Mouse (Mus musculus) erythroblast, adult 5-6 weeks (primary cell): ENCODE results near the gene Atp6ap1. TPM values are rescaled to one million over a fixed set of nuclear protein-coding genes. Genes with fewer than 3 reads are reported as not detected.

Source experiments
- ATAC-seq: replicated peaks from 2 replicates; pipeline ENCODE4 v1.8.0; 2016; ENCODE audit warnings: moderate number of reproducible peaks, mild to moderate bottlenecking, moderate TSS enrichment, inconsistent platforms; ENCODE audit not compliant: poor library complexity, low FRiP score, severe bottlenecking
- total RNA-seq, 2 experiments: library from RNA; stranded (forward) in 1 of 2; stranded (reverse) in 1 of 2; fragments of 150-400 nt in 1 of 2; fragments of 200-764, 138-1000 nt in 1 of 2; gene quantifications; 2 replicates each; pipeline versions ENCODE4 v1.2.3 to v1.2.4; 2015 to 2017; ENCODE audit warnings: low replicate concordance in 2 of 2

The Atp6ap1 gene
- total RNA-seq, 2 experiments from 2014 or later = 144 to 265 TPM

GRCm38 (mm10) chrX:74298348-74298747 lies 1.5 kb downstream of the Atp6ap1 start:
- no peak for ATAC-seq

- no peak for ATAC-seq
These were observed 2.8 kb downstream of the Atp6ap1 start for GRCm38 (mm10) chrX:74299721-74300120.

- peak; percentile 94 for ATAC-seq
These were observed 8.2 kb downstream of the Atp6ap1 start, which contains the start of gene Gdi1 for GRCm38 (mm10) chrX:74304867-74305700. Gene Gdi1, plus strand, starts transcription at chrX:74304998.

- ATAC-seq = peak; percentile 98
These were observed 15.9 kb downstream of the Atp6ap1 start, which contains the start of gene Fam50a for GRCm38 (mm10) chrX:74312540-74313464. Gene Fam50a, plus strand, starts transcription at chrX:74313033.

GRCm38 (mm10) chrX:74328725-74329161 lies 31.8 kb downstream of the Atp6ap1 start, which contains the start of gene Plxna3:
Gene Plxna3, plus strand, starts transcription at chrX:74329066.
- peak; percentile 69; the same call in 1 of the 2 replicates for ATAC-seq

GRCm38 (mm10) chrX:74329215-74329671 lies 32.3 kb downstream of the Atp6ap1 start:
- ATAC-seq = no peak

GRCm38 (mm10) chrX:74330166-74330930 lies 33.5 kb downstream of the Atp6ap1 start:
- ATAC-seq = no peak

GRCm38 (mm10) chrX:74352645-74353466 lies 56.0 kb downstream of the Atp6ap1 start:
- ATAC-seq = peak; percentile 60

- peak; percentile 99 for ATAC-seq
These were observed 56.5 kb downstream of the Atp6ap1 start, which contains the start of gene Lage3 for GRCm38 (mm10) chrX:74353467-74353770. Gene Lage3, minus strand, starts transcription at chrX:74353618.

Other genes with a start within 250 kb of the Atp6ap1 start
- gene Opn1mw, start 169.6 kb upstream of the Atp6ap1 start, total RNA-seq (2015; ENCODE audit: low replicate concordance) = not detected in 2 replicates
- gene Opn1mw, start 169.6 kb upstream of the Atp6ap1 start, total RNA-seq (2017; ENCODE audit: low replicate concordance) = not detected in 2 replicates
- gene Mecp2, start 161.7 kb upstream of the Atp6ap1 start, total RNA-seq (2015; ENCODE audit: low replicate concordance) = 8.5 and 9.4 TPM in 2 replicates
- gene Mecp2, start 161.7 kb upstream of the Atp6ap1 start, total RNA-seq (2017; ENCODE audit: low replicate concordance) = 7.2 and 11.4 TPM in 2 replicates
- gene Tex28, start 129.3 kb upstream of the Atp6ap1 start, total RNA-seq (2015; ENCODE audit: low replicate concordance) = not detected in 2 replicates
- gene Tex28, start 129.3 kb upstream of the Atp6ap1 start, total RNA-seq (2017; ENCODE audit: low replicate concordance) = not detected in 2 replicates
- gene Tktl1, start 119.8 kb upstream of the Atp6ap1 start, total RNA-seq (2015; ENCODE audit: low replicate concordance) = not detected in 2 replicates
- gene Tktl1, start 119.8 kb upstream of the Atp6ap1 start, total RNA-seq (2017; ENCODE audit: low replicate concordance) = not detected in 2 replicates
- gene Flna, start 47.3 kb upstream of the Atp6ap1 start, total RNA-seq (2015; ENCODE audit: low replicate concordance) = 103 and 133 TPM in 2 replicates
- 189 and 215 TPM in 2 replicates for gene Flna, start 47.3 kb upstream of the Atp6ap1 start, total RNA-seq (2017; ENCODE audit: low replicate concordance)
- 26.3 and 29.0 TPM in 2 replicates for gene Emd, start 42.4 kb upstream of the Atp6ap1 start, total RNA-seq (2015; ENCODE audit: low replicate concordance)
- gene Emd, start 42.4 kb upstream of the Atp6ap1 start, total RNA-seq (2017; ENCODE audit: low replicate concordance) = 5.7 and 25.5 TPM in 2 replicates
- 743 and 770 TPM in 2 replicates for gene Rpl10, start 26.3 kb upstream of the Atp6ap1 start, total RNA-seq (2015; ENCODE audit: low replicate concordance)
- gene Rpl10, start 26.3 kb upstream of the Atp6ap1 start, total RNA-seq (2017; ENCODE audit: low replicate concordance) = 310 and 397 TPM in 2 replicates
- 11.5 and 29.0 TPM in 2 replicates for gene Taz, start 15.2 kb upstream of the Atp6ap1 start, total RNA-seq (2015; ENCODE audit: low replicate concordance)
- gene Taz, start 15.2 kb upstream of the Atp6ap1 start, total RNA-seq (2017; ENCODE audit: low replicate concordance) = 7.2 and 24.5 TPM in 2 replicates
- gene Dnase1l1, start 14.8 kb upstream of the Atp6ap1 start, total RNA-seq (2015; ENCODE audit: low replicate concordance) = 27.9 and 29.0 TPM in 2 replicates
- gene Dnase1l1, start 14.8 kb upstream of the Atp6ap1 start, total RNA-seq (2017; ENCODE audit: low replicate concordance) = 17.3 and 29.3 TPM in 2 replicates
- 139 and 145 TPM in 2 replicates for gene Gdi1, start 7.9 kb downstream of the Atp6ap1 start, total RNA-seq (2015; ENCODE audit: low replicate concordance)
- 60.1 and 128 TPM in 2 replicates for gene Gdi1, start 7.9 kb downstream of the Atp6ap1 start, total RNA-seq (2017; ENCODE audit: low replicate concordance)
- gene Fam50a, start 15.9 kb downstream of the Atp6ap1 start, total RNA-seq (2015; ENCODE audit: low replicate concordance) = 16.9 and 18.8 TPM in 2 replicates
- 6.1 and 36.1 TPM in 2 replicates for gene Fam50a, start 15.9 kb downstream of the Atp6ap1 start, total RNA-seq (2017; ENCODE audit: low replicate concordance)
- 0.42 TPM in 1 of 2 replicates, not detected in the other for gene Plxna3, start 32.0 kb downstream of the Atp6ap1 start, total RNA-seq (2015; ENCODE audit: low replicate concordance)
- gene Plxna3, start 32.0 kb downstream of the Atp6ap1 start, total RNA-seq (2017; ENCODE audit: low replicate concordance) = 0.34 and 2.6 TPM in 2 replicates
- gene Lage3, start 56.5 kb downstream of the Atp6ap1 start, total RNA-seq (2015; ENCODE audit: low replicate concordance) = 4.2 and 10.9 TPM in 2 replicates
- gene Lage3, start 56.5 kb downstream of the Atp6ap1 start, total RNA-seq (2017; ENCODE audit: low replicate concordance) = 2.4 and 10.9 TPM in 2 replicates
- 4.0 and 15.0 TPM in 2 replicates for gene Ubl4a, start 76.1 kb downstream of the Atp6ap1 start, total RNA-seq (2015; ENCODE audit: low replicate concordance)
- 3.4 and 6.7 TPM in 2 replicates for gene Ubl4a, start 76.1 kb downstream of the Atp6ap1 start, total RNA-seq (2017; ENCODE audit: low replicate concordance)
- 1.9 and 2.1 TPM in 2 replicates for gene Slc10a3, start 76.3 kb downstream of the Atp6ap1 start, total RNA-seq (2015; ENCODE audit: low replicate concordance)
- gene Slc10a3, start 76.3 kb downstream of the Atp6ap1 start, total RNA-seq (2017; ENCODE audit: low replicate concordance) = 1.8 and 3.0 TPM in 2 replicates
- 3.7 and 9.4 TPM in 2 replicates for gene Fam3a, start 96.2 kb downstream of the Atp6ap1 start, total RNA-seq (2015; ENCODE audit: low replicate concordance)
- gene Fam3a, start 96.2 kb downstream of the Atp6ap1 start, total RNA-seq (2017; ENCODE audit: low replicate concordance) = 4.0 and 8.8 TPM in 2 replicates
- gene Ikbkg, start 96.2 kb downstream of the Atp6ap1 start, total RNA-seq (2015; ENCODE audit: low replicate concordance) = 5.2 and 14.0 TPM in 2 replicates
- 19.8 and 36.4 TPM in 2 replicates for gene Ikbkg, start 96.2 kb downstream of the Atp6ap1 start, total RNA-seq (2017; ENCODE audit: low replicate concordance)
- 89.3 and 104 TPM in 2 replicates for gene G6pdx, start 132.1 kb downstream of the Atp6ap1 start, total RNA-seq (2015; ENCODE audit: low replicate concordance)
- gene G6pdx, start 132.1 kb downstream of the Atp6ap1 start, total RNA-seq (2017; ENCODE audit: low replicate concordance) = 46.4 and 58.4 TPM in 2 replicates
- not detected in 2 replicates for gene Gm6880, start 184.3 kb downstream of the Atp6ap1 start, total RNA-seq (2015; ENCODE audit: low replicate concordance)
- gene Gm6880, start 184.3 kb downstream of the Atp6ap1 start, total RNA-seq (2017; ENCODE audit: low replicate concordance) = not detected in 2 replicates